Comparison of ENCODE assay signal across 9 mouse cellular contexts in the genomic region with DNA sequence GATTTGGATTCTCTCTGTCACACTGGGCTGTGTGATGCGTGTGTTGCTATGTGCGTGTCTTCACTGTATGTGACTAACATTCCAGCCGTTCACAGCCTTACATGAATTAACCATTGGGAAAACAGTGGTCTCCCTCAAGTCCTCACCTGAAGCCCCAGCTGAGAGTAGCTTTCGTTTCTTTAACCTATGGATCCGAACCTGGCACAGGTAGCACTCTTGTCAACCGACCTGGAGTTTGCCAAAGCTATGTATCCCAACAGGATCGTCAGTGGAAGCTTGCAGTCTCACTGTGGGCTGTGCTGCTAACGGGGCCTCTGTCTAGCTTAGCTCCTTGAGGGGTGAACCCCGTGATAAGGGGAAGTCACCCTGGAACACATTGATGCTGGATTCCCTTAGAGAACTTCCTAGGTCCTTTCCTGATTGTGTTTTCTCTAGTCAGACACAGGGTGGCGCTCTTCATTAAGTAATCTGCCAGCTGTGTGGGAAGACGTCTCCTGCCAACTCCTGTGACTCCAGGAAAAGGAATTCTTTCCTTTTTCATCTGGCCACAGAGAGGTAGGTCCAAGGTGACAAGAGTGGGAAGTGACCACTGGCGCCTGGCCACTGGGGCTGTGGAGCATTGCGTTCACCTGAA. TPM values are rescaled to one million over a fixed set of nuclear protein-coding genes. Genes with fewer than 3 reads are reported as not detected.
DNase-seq lines count a peak whose midpoint lies in the region; ATAC-seq and TF ChIP-seq lines count a peak whose summit lies in the region.
"Had no signal": no experiment of that assay in that cellular context is flagged by ENCODE, and none has a peak within 500 bp of the region (broad histone marks: within the 10 kb centered on the region; RNA-seq: fewer than 3 reads in every experiment).

No protein-coding gene starts in this region.

- WGBS in intestine, embryonic 14.5 days: 40% methylated on average over 13 of the region's 13 CpGs
- 41% methylated on average over 13 of the region's 13 CpGs for WGBS in limb, embryonic 12.5 days

- no peak overlapping the region for H3ac ChIP-seq in myocyte (ENCODE audit: control insufficient read depth, insufficient read length)

- peak; percentile 23 for DNase-seq in thymus, postnatal 4 days
- no peak for DNase-seq in thymus, postnatal 36 days
- peak; percentile 43 to 66 for DNase-seq in cerebellum, postnatal 4 days (ENCODE audit: low spot score in 2 of 2)
- DNase-seq in gastrocnemius, postnatal 10 days: peak; percentile 52
- peak; percentile 88 for DNase-seq in intestine, embryonic 14.5 days (ENCODE audit: low spot score)
- peak; percentile 60 for DNase-seq in urinary bladder, postnatal 14 days (ENCODE audit: low spot score)

- H3K4me2 ChIP-seq in intestine, embryonic 14.5 days (ENCODE audit: low read length): peak overlapping the region; percentile 15; the same call in 1 of the 2 replicates
- H3K4me2 ChIP-seq in limb, embryonic 12.5 days: peak overlapping the region; percentile 45
- peak overlapping the region; percentile 70 for H3K4me2 ChIP-seq in myocyte (ENCODE audit: low read depth)
- H3K4me2 ChIP-seq: embryonic facial prominence, embryonic 12.5 days had no signal

- H3K27me3 ChIP-seq in intestine, embryonic 14.5 days (replicated peaks; ENCODE audit: control insufficient read depth, insufficient read depth, low read length): no peaks in the 10 kb centered on the region
- H3K27me3 ChIP-seq in limb, embryonic 12.5 days: no peaks in the 10 kb centered on the region
- no peaks in the 10 kb centered on the region for H3K27me3 ChIP-seq in myocyte (ENCODE audit: control insufficient read depth, insufficient read depth, insufficient read length)
- H3K27me3 ChIP-seq: embryonic facial prominence, embryonic 12.5 days had no signal

- TF ChIP-seq POLR2A in myocyte (IDR thresholded peaks at IDR 0.05; ENCODE audit: insufficient read length, low read depth): no peak

- no peaks in the 10 kb centered on the region for H3K9me3 ChIP-seq in intestine, embryonic 14.5 days (ENCODE audit: control insufficient read depth, low read length)
- H3K9me3 ChIP-seq in limb, embryonic 12.5 days: no peaks in the 10 kb centered on the region
- H3K9me3 ChIP-seq: embryonic facial prominence, embryonic 12.5 days had no signal

- H3K4me3 ChIP-seq in intestine, embryonic 14.5 days (ENCODE audit: low read depth, low read length): no peak overlapping the region
- no peak overlapping the region for H3K4me3 ChIP-seq in limb, embryonic 12.5 days (replicated peaks)
- no peak overlapping the region for H3K4me3 ChIP-seq in myocyte
- H3K4me3 ChIP-seq: embryonic facial prominence, embryonic 12.5 days had no signal

- peaks cover 9% of the 10 kb centered on the region; the same call in 1 of the 2 replicates for H3K4me1 ChIP-seq in intestine, embryonic 14.5 days (replicated peaks; ENCODE audit: control insufficient read depth, insufficient read depth, low read length)
- H3K4me1 ChIP-seq in limb, embryonic 12.5 days (replicated peaks): peaks cover 8% of the 10 kb centered on the region
- H3K4me1 ChIP-seq: embryonic facial prominence, embryonic 12.5 days had no signal

- peak; percentile 50; the same call in 1 of the 2 replicates for ATAC-seq in intestine, embryonic 14.5 days (replicated peaks; ENCODE audit: low FRiP score, low TSS enrichment, low read depth)
- peak; percentile 53; the same call in 1 of the 2 replicates for ATAC-seq in limb, embryonic 12.5 days (ENCODE audit: insufficient number of reproducible peaks, insufficient read depth, low FRiP score, low TSS enrichment, low read depth)

- H3K9ac ChIP-seq in intestine, embryonic 14.5 days (ENCODE audit: low read length): no peak overlapping the region
- H3K9ac ChIP-seq in limb, embryonic 12.5 days (replicated peaks): no peak overlapping the region
- H3K9ac ChIP-seq: embryonic facial prominence, embryonic 12.5 days had no signal

- no peaks in the 10 kb centered on the region for H3K79me2 ChIP-seq in myocyte (ENCODE audit: control insufficient read depth, insufficient read depth)

- no peak overlapping the region for H3K27ac ChIP-seq in intestine, embryonic 14.5 days (ENCODE audit: low read depth)
- no peak overlapping the region for H3K27ac ChIP-seq in limb, embryonic 12.5 days
- H3K27ac ChIP-seq: embryonic facial prominence, embryonic 12.5 days had no signal

- peaks cover 21% of the 10 kb centered on the region for H3K36me3 ChIP-seq in intestine, embryonic 14.5 days (ENCODE audit: control insufficient read depth, insufficient read depth, low read length)
- H3K36me3 ChIP-seq in limb, embryonic 12.5 days: peaks cover 19% of the 10 kb centered on the region
- peaks cover 5% of the 10 kb centered on the region for H3K36me3 ChIP-seq in myocyte (ENCODE audit: control insufficient read depth, insufficient read depth)

TF ChIP-seq in myocyte, 11 proteins besides CTCF, POLR2A, EP300 and RAD21:
- TF ChIP-seq POLR2AphosphoS2 (IDR thresholded peaks at IDR 0.05; ENCODE audit: insufficient read length, low read depth): peak; percentile 14
- TF ChIP-seq CEBPB (IDR thresholded peaks at IDR 0.05; ENCODE audit: insufficient read depth, poor library complexity, severe bottlenecking): no peak

RNA-seq across cellular contexts. Expression of gene Gm3448, which starts 24.2 kb away (rescaled TPM):
- 1 to 10 TPM; 1.0 to 1.5 TPM for total RNA-seq in gastrocnemius, postnatal 10 days (2021)
- polyA plus RNA-seq in intestine, embryonic 14.5 days (2014; fragmentation: Nextera tagmentation; extraction: Ambion mirVana): 3.7 and 3.8 TPM in 2 replicates
- polyA plus RNA-seq in limb, embryonic 12.5 days (2016; fragmentation: Nextera tagmentation; extraction: Ambion mirVana): 3.6 and 4.2 TPM in 2 replicates
- 0.31 TPM for polyA plus RNA-seq in myocyte (2012; fragmentation: generic; extraction: Trizol)

RNA-seq across cellular contexts. Expression of gene Tcte3, which starts 24.2 kb away (rescaled TPM):
- 1 to 10 TPM in 1 of 2 experiments, not detected in 1; 1.5 TPM for total RNA-seq in gastrocnemius, postnatal 10 days (2021)
- 1.1 TPM in 1 of 2 replicates, not detected in the other for polyA plus RNA-seq in intestine, embryonic 14.5 days (2014; fragmentation: Nextera tagmentation; extraction: Ambion mirVana)
- 1.4 TPM in 1 of 2 replicates, not detected in the other for polyA plus RNA-seq in limb, embryonic 12.5 days (2016; fragmentation: Nextera tagmentation; extraction: Ambion mirVana)
- 0.50 TPM for polyA plus RNA-seq in myocyte (2012; fragmentation: generic; extraction: Trizol)
- polyA plus RNA-seq: embryonic facial prominence, embryonic 12.5 days had no signal

RNA-seq across cellular contexts. Expression of gene Ermard, which starts 24.5 kb away (rescaled TPM):
- 10 to 100 TPM; 24.7 to 41.4 TPM for total RNA-seq in gastrocnemius, postnatal 10 days (2021)
- polyA plus RNA-seq in intestine, embryonic 14.5 days (2014; fragmentation: Nextera tagmentation; extraction: Ambion mirVana): 61.9 and 75.4 TPM in 2 replicates
- polyA plus RNA-seq in limb, embryonic 12.5 days (2016; fragmentation: Nextera tagmentation; extraction: Ambion mirVana): 104 and 111 TPM in 2 replicates
- polyA plus RNA-seq in myocyte (2012; fragmentation: generic; extraction: Trizol): 20.2 TPM

RNA-seq across cellular contexts. Expression of gene Gm3435, which starts 55.5 kb away (rescaled TPM):
- 1 to 10 TPM; 1.1 to 2.2 TPM for total RNA-seq in gastrocnemius, postnatal 10 days (2021)
- 4.5 and 5.1 TPM in 2 replicates for polyA plus RNA-seq in intestine, embryonic 14.5 days (2014; fragmentation: Nextera tagmentation; extraction: Ambion mirVana)
- polyA plus RNA-seq in limb, embryonic 12.5 days (2016; fragmentation: Nextera tagmentation; extraction: Ambion mirVana): 5.5 and 6.9 TPM in 2 replicates
- polyA plus RNA-seq in myocyte (2012; fragmentation: generic; extraction: Trizol): 2.9 TPM

Comparison
In these comparisons a context has a peak if more than half of its experiments do, and no peak if none do; other contexts are left out.
1. DNase-seq: peak in thymus, postnatal 4 days (single experiment), cerebellum, postnatal 4 days (2 of 2), gastrocnemius, postnatal 10 days (single experiment), intestine, embryonic 14.5 days (single experiment) and urinary bladder, postnatal 14 days (single experiment); none in thymus, postnatal 36 days (0 of 2).
2. H3K4me2 ChIP-seq: peak in every context shown above with its lines; median percentile 70 in myocyte; 45 in limb, embryonic 12.5 days; 15 in intestine, embryonic 14.5 days.